Mouse (Mus musculus) forebrain, embryonic 14.5 days (tissue): ENCODE results near the gene Cers6. TPM values are rescaled to one million over a fixed set of nuclear protein-coding genes. Genes with fewer than 3 reads are reported as not detected.

ENCODE experiments used
- ATAC-seq: fragments of 200-750 bp; cut with Nextera tagmentation; 2 replicates; pipeline ENCODE4 v1.8.0; 2017; ENCODE audit warnings: mild to moderate bottlenecking, moderate library complexity
- DNase-seq: peaks from one replicate; pipeline ENCODE4 v3.0.0-alpha.2; 2015; ENCODE audit warnings: low spot score
- H3K27ac ChIP-seq: fragments of 300-500 bp; sonication (generic); 2 replicates; pipeline ENCODE4 v1.5.1; 2014; ENCODE audit warnings: low read depth, mild to moderate bottlenecking, control low read depth, low read length, moderate library complexity
- H3K27me3 ChIP-seq: fragments of 300-500 bp; sonication (generic); replicated peaks from 2 replicates; pipeline ENCODE4 v1.6.1; 2014; ENCODE audit warnings: low read length, control low read depth, mixed read lengths; ENCODE audit not compliant: control insufficient read depth, insufficient read depth
- H3K36me3 ChIP-seq: fragments of 300-500 bp; sonication (generic); 2 replicates; pipeline ENCODE4 v1.6.1; 2014; ENCODE audit warnings: low read length, control low read depth; ENCODE audit not compliant: control insufficient read depth, insufficient read depth
- H3K4me1 ChIP-seq: fragments of 300-500 bp; sonication (generic); 2 replicates; pipeline ENCODE4 v1.6.1; 2014; ENCODE audit warnings: antibody characterized with exemption, low read length, control low read depth; ENCODE audit not compliant: control insufficient read depth, insufficient read depth
- H3K4me2 ChIP-seq: fragments of 300-500 bp; sonication (generic); 2 replicates; pipeline ENCODE4 v1.6.1; 2014; ENCODE audit warnings: mild to moderate bottlenecking, control low read depth, low read length
- H3K4me3 ChIP-seq: fragments of 300-500 bp; sonication (generic); 2 replicates; pipeline ENCODE4 v1.5.1; 2014; ENCODE audit warnings: low read depth, low read length, control low read depth
- H3K9ac ChIP-seq: fragments of 300-500 bp; sonication (generic); 2 replicates; pipeline ENCODE4 v1.6.1; 2014; ENCODE audit warnings: mild to moderate bottlenecking, low read length, control low read depth, moderate library complexity
- H3K9me3 ChIP-seq: fragments of 300-500 bp; sonication (generic); replicated peaks from 2 replicates; pipeline ENCODE4 v1.6.1; 2016; ENCODE audit warnings: low read length, control low read depth, mixed read lengths; ENCODE audit not compliant: control insufficient read depth
- WGBS: fragments of 180-500 bp; shearing (Covaris S2); extraction: QIAGEN DNeasy Blood & Tissue Kit; methylation state at CpG from one replicate; pipeline ENCODE4 v1.1.7; 2014; 5-methylcytosine and 5-hydroxymethylcytosine counted together
- polyA plus RNA-seq: library from polyadenylated mRNA; unstranded; fragments of >200 nt; fragmentation: Nextera tagmentation; extraction: Ambion mirVana; gene quantifications from 2 replicates; pipeline ENCODE4 v1.2.1, GENCODE M21; 2014

Gene Cers6
- polyA plus RNA-seq, 1 experiment from 2014 or later, result 57.3 TPM

DNA sequence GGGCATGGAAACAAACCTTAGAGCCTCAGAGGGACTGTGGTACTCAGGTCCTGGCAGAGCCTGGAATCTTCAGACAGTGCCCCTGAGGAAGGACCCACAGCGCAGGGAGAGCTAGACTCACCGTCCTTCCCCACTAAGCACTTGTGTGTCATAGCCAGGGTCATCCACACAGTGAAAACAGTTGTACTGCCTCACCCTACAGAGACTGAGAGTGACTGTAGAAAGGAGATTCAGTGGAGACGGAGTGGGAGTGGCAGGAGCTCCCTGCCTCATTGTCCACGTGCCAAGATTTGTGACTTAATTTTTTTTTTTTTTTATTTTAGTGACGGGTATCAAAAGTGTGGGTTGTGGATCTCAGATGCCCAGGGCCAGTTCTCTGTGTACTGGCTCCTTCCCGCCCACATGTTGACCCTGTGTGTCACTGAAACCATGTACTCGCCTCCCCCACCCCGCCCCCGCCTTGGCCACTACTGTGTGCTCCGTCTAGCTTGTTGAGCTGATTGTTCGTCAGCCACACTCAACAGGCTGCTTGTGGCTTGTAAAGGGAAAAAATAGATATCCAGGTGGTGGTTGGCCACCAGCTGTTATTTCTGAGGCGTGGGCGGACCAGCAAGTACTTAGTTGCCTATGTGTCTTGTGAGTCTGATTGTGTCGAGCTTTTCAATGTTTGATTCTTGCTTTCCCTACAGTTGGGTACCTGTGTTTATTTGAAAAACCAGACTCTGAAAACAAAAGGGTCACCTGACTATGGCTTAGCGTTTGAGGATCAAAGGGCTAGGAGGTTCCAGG lies 12.6 kb downstream of the Cers6 start:
- no peaks in the 10 kb centered on the region for H3K4me1 ChIP-seq
- 64% methylated on average over 15 of the region's 15 CpGs for WGBS
- no peak overlapping the region for H3K9ac ChIP-seq
- no peak overlapping the region for H3K27ac ChIP-seq
- no peak overlapping the region for H3K4me3 ChIP-seq
- H3K4me2 ChIP-seq, result no peak overlapping the region
- ATAC-seq, result no peak
- H3K36me3 ChIP-seq, result no peaks in the 10 kb centered on the region
- DNase-seq, result no peak
- H3K27me3 ChIP-seq, result no peaks in the 10 kb centered on the region
- no peaks in the 10 kb centered on the region for H3K9me3 ChIP-seq

DNA sequence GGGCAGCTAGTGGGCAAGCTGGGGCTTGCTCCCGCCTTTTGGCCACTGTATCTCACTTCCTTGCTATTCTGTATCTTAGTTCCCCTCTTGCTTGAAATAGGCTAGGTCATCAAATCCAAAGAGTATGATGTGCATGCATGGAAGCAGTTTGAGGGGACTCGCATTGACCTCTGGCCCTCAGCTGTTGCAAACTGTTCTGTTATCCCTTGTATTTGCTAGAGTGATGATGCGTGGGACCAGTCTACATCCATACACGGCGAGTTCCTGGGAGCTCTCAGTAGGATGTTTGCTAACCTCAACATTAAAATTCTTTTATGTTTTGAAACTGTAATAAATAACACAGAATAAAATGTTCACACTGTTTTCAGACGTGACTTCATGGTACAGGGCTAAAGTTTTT lies 13.3 kb downstream of the Cers6 start:
- ATAC-seq (no peak), DNase-seq (no peak)
- H3K27ac ChIP-seq, result no peak overlapping the region
- H3K36me3 ChIP-seq, result no peaks in the 10 kb centered on the region
- H3K27me3 ChIP-seq, result no peaks in the 10 kb centered on the region
- H3K9ac ChIP-seq, result no peak overlapping the region
- H3K4me2 ChIP-seq, result no peak overlapping the region
- no peak overlapping the region for H3K4me3 ChIP-seq
- no peaks in the 10 kb centered on the region for H3K4me1 ChIP-seq
- 93% methylated on average over 6 of the region's 6 CpGs for WGBS
- H3K9me3 ChIP-seq, result no peaks in the 10 kb centered on the region

DNA sequence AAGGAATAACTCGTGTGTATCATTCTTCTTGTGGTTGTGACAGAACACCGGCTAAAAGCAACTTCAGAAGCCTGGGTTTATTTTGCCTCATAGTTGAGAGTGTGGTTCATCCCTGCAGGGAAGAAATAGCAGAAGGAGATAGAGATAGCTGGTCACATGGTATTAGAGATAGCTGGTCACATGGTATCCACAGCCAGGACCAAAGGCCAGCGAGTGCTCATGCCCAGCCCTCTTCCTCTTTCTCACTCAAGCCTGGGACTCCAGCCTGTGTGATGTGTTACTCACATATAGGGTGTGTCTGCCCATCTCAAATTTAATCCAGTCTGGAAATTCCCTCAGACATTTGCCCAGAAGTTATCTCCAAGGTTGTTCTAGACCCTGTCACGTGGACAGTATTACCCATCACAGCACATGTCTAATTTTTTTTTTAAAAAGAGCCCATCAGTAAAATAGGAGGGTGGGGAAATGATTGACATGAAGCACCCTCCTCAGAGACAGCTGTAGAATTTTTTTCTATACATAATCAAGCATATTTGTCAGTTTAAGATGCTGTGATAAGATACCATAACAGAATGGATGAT lies 17.9 kb downstream of the Cers6 start:
- H3K4me1 ChIP-seq, result no peaks in the 10 kb centered on the region
- no peak overlapping the region for H3K4me3 ChIP-seq
- no peaks in the 10 kb centered on the region for H3K9me3 ChIP-seq
- no peak overlapping the region for H3K4me2 ChIP-seq
- ATAC-seq (no peak), DNase-seq (no peak)
- no peak overlapping the region for H3K27ac ChIP-seq
- H3K9ac ChIP-seq, result no peak overlapping the region
- no peaks in the 10 kb centered on the region for H3K27me3 ChIP-seq
- WGBS, result 94% methylated on average over 4 of the region's 4 CpGs
- no peaks in the 10 kb centered on the region for H3K36me3 ChIP-seq

DNA sequence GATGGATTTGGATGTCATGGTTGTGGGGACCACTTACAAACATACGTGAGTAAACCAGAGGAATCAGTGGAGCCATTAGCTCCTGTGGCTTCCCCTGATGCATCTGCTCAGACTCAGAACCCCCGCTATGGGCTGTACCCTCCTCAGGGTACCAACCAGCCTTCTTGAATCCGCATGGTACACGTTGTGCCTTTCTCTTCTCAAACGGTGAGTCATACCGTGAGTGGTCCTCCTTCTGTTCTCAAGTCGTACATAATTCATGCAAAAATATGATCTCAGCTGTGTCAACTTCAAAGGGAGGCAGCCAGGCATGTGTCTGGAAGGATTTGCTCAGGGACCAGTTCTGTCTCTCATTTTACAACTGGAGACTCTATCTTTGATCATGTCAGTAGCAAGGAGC lies 23.3 kb downstream of the Cers6 start:
- H3K36me3 ChIP-seq, result no peaks in the 10 kb centered on the region
- no peak overlapping the region for H3K9ac ChIP-seq
- H3K27ac ChIP-seq, result no peak overlapping the region
- 87% methylated on average over 7 of the region's 7 CpGs for WGBS
- H3K4me3 ChIP-seq, result no peak overlapping the region
- H3K4me2 ChIP-seq, result no peak overlapping the region
- H3K27me3 ChIP-seq, result no peaks in the 10 kb centered on the region
- H3K9me3 ChIP-seq, result no peaks in the 10 kb centered on the region
- H3K4me1 ChIP-seq, result no peaks in the 10 kb centered on the region
- ATAC-seq (no peak), DNase-seq (no peak)

DNA sequence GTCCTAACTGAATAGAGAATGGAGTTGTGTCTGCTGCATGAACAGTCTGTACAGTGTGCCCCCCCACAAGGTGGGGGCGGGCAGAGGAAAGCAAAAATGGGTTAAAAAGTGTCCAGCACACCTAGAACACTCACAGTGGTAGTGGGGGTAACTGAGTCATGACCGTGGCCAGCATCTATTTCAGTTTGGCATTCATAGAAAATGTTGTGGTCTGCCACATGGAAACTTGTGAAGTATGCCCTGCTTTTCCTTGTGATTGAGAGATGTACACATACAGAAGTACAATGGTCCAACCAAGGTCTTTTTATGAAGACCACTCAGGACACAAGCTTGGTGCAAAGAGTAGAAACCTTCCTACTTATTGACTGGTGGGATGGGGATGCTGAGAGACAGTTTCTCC lies 24.0 kb downstream of the Cers6 start:
- Histone ChIP-seq H3K27me3 (no peaks in the 10 kb centered on the region), H3K4me1 (no peaks in the 10 kb centered on the region), H3K9me3 (no peaks in the 10 kb centered on the region), H3K4me2 (no peak overlapping the region), H3K36me3 (no peaks in the 10 kb centered on the region), H3K4me3 (no peak overlapping the region), H3K27ac (no peak overlapping the region), H3K9ac (no peak overlapping the region)
- 94% methylated on average over 2 of the region's 2 CpGs for WGBS
- ATAC-seq (no peak), DNase-seq (no peak)

DNA sequence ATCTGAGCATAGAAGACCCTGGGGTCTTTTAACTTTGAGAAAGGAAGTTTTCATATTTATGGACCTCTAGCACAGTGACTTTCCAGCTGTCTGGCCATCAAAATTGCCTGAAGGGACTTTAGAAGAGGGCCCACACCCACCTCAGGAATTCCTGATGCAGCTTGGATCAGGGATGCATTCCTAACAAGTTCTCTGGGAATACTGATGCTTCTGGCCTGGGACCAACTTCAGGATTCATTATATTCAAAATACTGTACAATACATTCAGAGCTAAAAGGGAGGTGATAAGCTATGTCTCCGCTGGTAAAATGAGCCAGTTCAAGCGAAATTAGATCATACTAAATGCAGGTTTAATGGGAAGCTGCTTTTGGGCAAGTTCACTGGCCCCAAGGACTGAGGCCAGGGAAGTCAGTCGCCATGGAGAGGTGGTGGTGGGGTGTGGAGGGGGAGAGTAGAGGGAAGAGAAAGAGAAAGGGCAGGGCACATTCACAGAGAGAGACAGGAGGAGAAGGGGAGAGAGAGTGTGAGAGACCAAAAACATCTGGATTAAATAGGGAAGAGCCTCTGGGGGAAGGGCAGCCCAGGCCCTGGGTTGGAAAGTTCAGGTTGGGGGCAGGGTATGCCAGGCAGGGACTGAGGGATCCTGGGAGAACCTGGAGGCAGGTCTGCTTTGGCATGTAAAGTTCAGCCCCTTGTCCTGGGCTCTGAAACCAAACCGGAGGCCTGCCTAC lies 24.7 kb downstream of the Cers6 start:
- ATAC-seq, result no peak
- H3K4me1 ChIP-seq, result no peaks in the 10 kb centered on the region
- 36% methylated on average over 4 of the region's 4 CpGs for WGBS
- H3K9ac ChIP-seq, result no peak overlapping the region
- no peaks in the 10 kb centered on the region for H3K27me3 ChIP-seq
- H3K4me2 ChIP-seq, result no peak overlapping the region
- no peak overlapping the region for H3K27ac ChIP-seq
- no peaks in the 10 kb centered on the region for H3K36me3 ChIP-seq
- no peaks in the 10 kb centered on the region for H3K9me3 ChIP-seq
- DNase-seq, result no peak
- H3K4me3 ChIP-seq, result no peak overlapping the region

DNA sequence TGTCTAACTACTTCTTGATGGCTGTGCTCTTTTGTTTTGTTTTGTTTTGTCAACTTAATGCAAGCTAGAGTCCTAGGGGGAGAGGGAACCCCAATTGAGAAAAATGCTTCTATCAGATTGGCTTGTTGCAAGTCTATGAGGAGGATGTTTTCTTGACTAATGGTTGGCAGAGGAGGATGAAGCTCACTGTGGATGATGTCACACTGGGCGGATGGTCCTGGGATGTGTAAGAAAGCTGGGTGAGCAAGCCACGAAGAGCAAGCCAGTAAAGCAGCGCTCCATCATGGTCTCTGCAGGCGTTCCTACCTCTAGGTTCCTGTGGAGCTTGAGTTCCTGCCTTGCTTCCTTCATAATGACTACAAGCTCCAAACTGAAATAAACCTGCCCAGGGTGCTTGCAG lies 25.4 kb downstream of the Cers6 start:
- Histone ChIP-seq H3K4me3 (no peak overlapping the region), H3K27ac (no peak overlapping the region), H3K27me3 (no peaks in the 10 kb centered on the region), H3K4me2 (no peak overlapping the region), H3K9ac (no peak overlapping the region), H3K36me3 (no peaks in the 10 kb centered on the region), H3K4me1 (no peaks in the 10 kb centered on the region), H3K9me3 (no peaks in the 10 kb centered on the region)
- DNase-seq (no peak), ATAC-seq (no peak)
- WGBS, result 85% methylated on average over 4 of the region's 4 CpGs

DNA sequence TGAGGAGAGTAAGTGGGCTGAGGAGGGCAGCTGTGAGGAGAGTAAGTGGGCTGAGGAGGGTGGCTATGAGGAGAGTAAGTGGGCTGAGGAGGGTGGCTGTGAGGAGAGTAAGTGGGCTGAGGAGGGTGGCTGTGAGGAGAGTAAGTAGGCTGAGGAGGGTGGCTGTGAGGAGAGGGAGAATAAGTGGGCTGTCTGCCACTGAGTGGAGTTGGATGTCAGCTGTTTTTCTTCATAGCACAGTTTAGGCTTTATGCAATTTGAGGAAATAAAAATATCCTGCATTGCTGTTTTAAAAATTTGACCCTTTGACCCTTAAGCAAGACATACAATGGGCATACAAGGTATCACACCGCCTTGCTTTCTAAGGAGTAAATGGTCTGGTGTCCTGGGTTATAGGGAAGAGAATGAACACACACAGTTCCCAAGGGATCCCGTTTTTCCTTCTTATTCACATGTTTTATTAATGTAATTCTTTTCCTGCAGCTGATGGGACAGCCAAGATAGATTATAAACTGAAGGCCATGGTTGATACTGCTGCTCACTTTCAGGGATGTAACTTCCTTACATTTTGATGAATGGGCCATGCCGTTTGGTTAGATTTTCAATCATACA lies 27.0 kb downstream of the Cers6 start:
- Histone ChIP-seq H3K27me3 (no peaks in the 10 kb centered on the region), H3K4me2 (no peak overlapping the region), H3K4me1 (no peaks in the 10 kb centered on the region), H3K9me3 (no peaks in the 10 kb centered on the region), H3K36me3 (no peaks in the 10 kb centered on the region), H3K27ac (no peak overlapping the region), H3K4me3 (no peak overlapping the region), H3K9ac (no peak overlapping the region)
- ATAC-seq (no peak), DNase-seq (no peak)
- WGBS, result 87% methylated on average over 3 of the region's 3 CpGs
